Mouse (Mus musculus) limb, embryonic 13.5 days (tissue): ENCODE data around the gene Pdpk1. TPM values are rescaled to one million over a fixed set of nuclear protein-coding genes. Genes with fewer than 3 reads are reported as not detected.

Experiments used
- polyA plus RNA-seq: library from polyadenylated mRNA; unstranded; fragments of >200 nt; fragmentation: Nextera tagmentation; extraction: Ambion mirVana; gene quantifications from 2 replicates; pipeline ENCODE4 v1.2.1, GENCODE M21; 2015

Pdpk1 gene
- polyA plus RNA-seq, 1 experiment from 2014 or later: 37.9 TPM

Other genes with a start within 250 kb of the Pdpk1 start
- not detected in 2 replicates for gene Dcpp3, start 233.5 kb downstream of the Pdpk1 start, polyA plus RNA-seq
- not detected in 2 replicates for gene Sbp, start 209.3 kb downstream of the Pdpk1 start, polyA plus RNA-seq
- gene Sbpl, start 195.7 kb downstream of the Pdpk1 start, polyA plus RNA-seq: not detected in 2 replicates
- gene Prss30, start 170.4 kb downstream of the Pdpk1 start, polyA plus RNA-seq: not detected in 2 replicates
- gene Prss22, start 152.8 kb downstream of the Pdpk1 start, polyA plus RNA-seq: 0.47 and 0.60 TPM in 2 replicates
- 0.52 and 0.55 TPM in 2 replicates for gene Prss27, start 112.8 kb downstream of the Pdpk1 start, polyA plus RNA-seq
- 75.7 and 77.4 TPM in 2 replicates for gene Kctd5, start 77.4 kb downstream of the Pdpk1 start, polyA plus RNA-seq
- gene Amdhd2, start 12.8 kb upstream of the Pdpk1 start, polyA plus RNA-seq: 36.9 and 38.1 TPM in 2 replicates
- gene Atp6v0c, start 18.8 kb upstream of the Pdpk1 start, polyA plus RNA-seq: 446 and 468 TPM in 2 replicates
- 9.1 and 10.2 TPM in 2 replicates for gene Tbc1d24, start 54.6 kb upstream of the Pdpk1 start, polyA plus RNA-seq
- gene Ntn3, start 58.6 kb upstream of the Pdpk1 start, polyA plus RNA-seq: 14.5 and 14.9 TPM in 2 replicates
- gene Tedc2, start 69.9 kb upstream of the Pdpk1 start, polyA plus RNA-seq: 15.8 and 16.3 TPM in 2 replicates
- gene Ccnf, start 100.6 kb upstream of the Pdpk1 start, polyA plus RNA-seq: 65.4 and 67.0 TPM in 2 replicates
- gene Abca17, start 200.1 kb upstream of the Pdpk1 start, polyA plus RNA-seq: not detected in 2 replicates
- 5.6 and 6.6 TPM in 2 replicates for gene Abca3, start 201.0 kb upstream of the Pdpk1 start, polyA plus RNA-seq